Mouse (Mus musculus): Measurements from ENCODE around the gene Rpl19. TPM values are rescaled to one million over a fixed set of nuclear protein-coding genes. Genes with fewer than 3 reads are reported as not detected.
A peak's percentile ranks its signal among the peaks of the same experiment; 100 is the strongest.

Rpl19 gene
- polyA plus RNA-seq, 1 experiment from 2014 or later, result 1,148 TPM

DNA sequence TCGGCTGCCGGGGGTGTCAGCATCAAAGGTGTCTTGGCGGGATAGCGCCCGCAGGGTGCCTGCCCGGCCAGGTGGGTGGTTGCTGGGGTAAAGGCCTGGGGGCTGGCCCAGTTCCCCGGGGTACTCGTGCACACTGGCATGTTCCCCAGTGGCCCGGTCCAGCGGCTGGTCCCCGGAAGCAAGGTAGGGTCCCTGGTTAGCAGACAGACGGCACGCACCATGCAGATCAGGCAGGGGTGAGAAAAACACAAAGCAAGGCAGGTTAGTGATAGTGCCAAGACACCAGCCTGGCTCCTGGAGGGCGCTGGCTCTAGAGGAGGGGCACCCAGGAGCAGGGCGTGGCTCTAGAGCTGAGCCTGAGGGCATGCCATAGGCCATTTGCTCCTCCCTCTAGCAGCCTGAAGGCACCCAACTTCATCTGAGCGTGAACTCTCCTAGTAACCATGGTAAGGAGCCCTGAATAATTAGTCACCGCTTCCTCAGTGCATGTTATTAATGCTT is 23.3 kb upstream of the Rpl19 start:
- H3K4me3 ChIP-seq (ENCODE audit: low read depth, low read length), result no peak overlapping the region

GRCm38 (mm10) chr11:98004161-98004560 is 22.3 kb upstream of the Rpl19 start:
- no peak overlapping the region for H3K4me3 ChIP-seq (ENCODE audit: low read depth, low read length)
- peaks cover 58% of the 10 kb centered on the region for H3K36me3 ChIP-seq (ENCODE audit: control insufficient read depth, insufficient read depth, low read length)
- H3K27me3 ChIP-seq (replicated peaks; ENCODE audit: control insufficient read depth, insufficient read depth, low read length), result no peaks in the 10 kb centered on the region
- H3K9ac ChIP-seq (ENCODE audit: low read depth, low read length), result no peak overlapping the region; the same call in 1 of the 2 replicates
- no peak for ATAC-seq (ENCODE audit: low read depth)
- no peak overlapping the region for H3K4me2 ChIP-seq (ENCODE audit: low read depth, low read length)
- 64% methylated on average over 8 of the region's 8 CpGs for WGBS
- H3K4me1 ChIP-seq (ENCODE audit: control insufficient read depth, insufficient read depth, low read length), result 0 out of 2 replicates have a peak, but pooled peaks cover 7% of the 10 kb centered on the region
- peak; percentile 71 for DNase-seq (ENCODE audit: low spot score)
- H3K9me3 ChIP-seq (ENCODE audit: control insufficient read depth, low read length), result no peaks in the 10 kb centered on the region
- 0 out of 2 replicates have a peak overlapping the region, but pooled peaks have one; percentile 39 for H3K27ac ChIP-seq (replicated peaks; ENCODE audit: low read depth, low read length)

More for the DNA sequence above, 23.3 kb upstream of the Rpl19 start:
- no peak overlapping the region for H3K4me2 ChIP-seq (ENCODE audit: low read depth, low read length)
- no peaks in the 10 kb centered on the region for H3K9me3 ChIP-seq (ENCODE audit: control insufficient read depth, low read length)
- H3K27ac ChIP-seq (replicated peaks; ENCODE audit: low read depth, low read length), result no peak overlapping the region
- peaks cover 49% of the 10 kb centered on the region for H3K36me3 ChIP-seq (ENCODE audit: control insufficient read depth, insufficient read depth, low read length)
- no peak for ATAC-seq (ENCODE audit: low read depth)
- 0 out of 2 replicates have a peak, but pooled peaks cover 7% of the 10 kb centered on the region for H3K4me1 ChIP-seq (ENCODE audit: control insufficient read depth, insufficient read depth, low read length)
- no peak for DNase-seq (ENCODE audit: low spot score)
- H3K9ac ChIP-seq (ENCODE audit: low read depth, low read length), result 0 out of 2 replicates have a peak overlapping the region, but pooled peaks have one; percentile 3
- H3K27me3 ChIP-seq (replicated peaks; ENCODE audit: control insufficient read depth, insufficient read depth, low read length), result no peaks in the 10 kb centered on the region
- WGBS, result 40% methylated on average over 16 of the region's 17 CpGs

DNA sequence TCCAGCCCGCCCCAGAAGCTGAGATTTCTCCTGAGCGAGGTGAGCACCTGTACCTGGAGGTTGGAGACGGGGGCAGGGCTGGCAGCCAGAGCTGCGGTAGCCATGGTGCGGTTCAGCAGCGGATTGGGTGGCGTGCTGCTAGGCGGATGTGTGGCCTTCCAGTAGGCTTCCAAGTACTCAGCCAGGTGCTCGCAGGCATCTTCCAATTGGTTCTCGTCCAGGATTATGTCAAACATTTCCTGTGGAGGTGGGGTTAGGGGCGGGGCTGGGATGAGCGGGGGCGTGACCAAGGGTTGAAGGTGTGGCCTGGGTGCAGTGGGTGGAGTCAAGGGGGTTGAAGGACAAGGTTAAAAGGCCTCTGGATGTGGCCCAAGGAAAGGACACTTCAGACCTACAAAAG is 21.4 kb upstream of the Rpl19 start:
- Histone ChIP-seq H3K4me1 (ENCODE audit: control insufficient read depth, insufficient read depth, low read length) (0 out of 2 replicates have a peak, but pooled peaks cover 7% of the 10 kb centered on the region), H3K27me3 (replicated peaks; ENCODE audit: control insufficient read depth, insufficient read depth, low read length) (no peaks in the 10 kb centered on the region), H3K9ac (ENCODE audit: low read depth, low read length) (no peak overlapping the region), H3K36me3 (ENCODE audit: control insufficient read depth, insufficient read depth, low read length) (peaks cover 67% of the 10 kb centered on the region), H3K27ac (replicated peaks; ENCODE audit: low read depth, low read length) (no peak overlapping the region), H3K4me2 (ENCODE audit: low read depth, low read length) (no peak overlapping the region), H3K4me3 (ENCODE audit: low read depth, low read length) (no peak overlapping the region), H3K9me3 (ENCODE audit: control insufficient read depth, low read length) (no peaks in the 10 kb centered on the region)
- DNase-seq (ENCODE audit: low spot score) (no peak), ATAC-seq (ENCODE audit: low read depth) (no peak)
- WGBS, result 43% methylated on average over 13 of the region's 13 CpGs

DNA sequence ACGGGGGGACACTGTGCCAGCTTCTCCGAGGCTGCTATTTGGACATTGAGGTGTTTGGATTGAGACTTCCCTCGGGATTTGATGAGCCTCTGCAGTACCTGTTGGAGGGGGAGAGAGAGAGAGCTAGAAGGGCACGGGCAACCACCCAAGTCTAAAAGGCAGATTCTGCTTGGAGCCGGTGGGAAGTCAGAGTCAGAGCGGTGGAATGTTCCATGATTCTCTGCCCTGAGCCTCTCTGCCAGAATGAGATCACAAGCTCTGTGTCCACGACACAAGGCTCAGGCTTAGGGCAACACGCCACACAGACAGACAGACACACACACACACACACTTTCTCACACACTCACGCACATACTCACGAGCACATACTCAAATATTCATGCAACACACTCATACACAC is 20.8 kb upstream of the Rpl19 start:
- no peak overlapping the region for H3K27ac ChIP-seq (replicated peaks; ENCODE audit: low read depth, low read length)
- H3K9me3 ChIP-seq (ENCODE audit: control insufficient read depth, low read length), result no peaks in the 10 kb centered on the region
- H3K9ac ChIP-seq (ENCODE audit: low read depth, low read length), result no peak overlapping the region
- peaks cover 72% of the 10 kb centered on the region for H3K36me3 ChIP-seq (ENCODE audit: control insufficient read depth, insufficient read depth, low read length)
- H3K27me3 ChIP-seq (replicated peaks; ENCODE audit: control insufficient read depth, insufficient read depth, low read length), result no peaks in the 10 kb centered on the region
- no peak overlapping the region for H3K4me3 ChIP-seq (ENCODE audit: low read depth, low read length)
- no peak overlapping the region for H3K4me2 ChIP-seq (ENCODE audit: low read depth, low read length)
- 0 out of 2 replicates have a peak, but pooled peaks cover 7% of the 10 kb centered on the region for H3K4me1 ChIP-seq (ENCODE audit: control insufficient read depth, insufficient read depth, low read length)
- WGBS, result 82% methylated on average over 10 of the region's 10 CpGs
- DNase-seq (ENCODE audit: low spot score) (no peak), ATAC-seq (ENCODE audit: low read depth) (no peak)

- DNase-seq (ENCODE audit: low spot score) (no peak), ATAC-seq (ENCODE audit: low read depth) (no peak)
- H3K27ac ChIP-seq (replicated peaks; ENCODE audit: low read depth, low read length), result no peak overlapping the region
- peaks cover 80% of the 10 kb centered on the region for H3K36me3 ChIP-seq (ENCODE audit: control insufficient read depth, insufficient read depth, low read length)
- WGBS, result 79% methylated on average over 11 of the region's 11 CpGs
- H3K9me3 ChIP-seq (ENCODE audit: control insufficient read depth, low read length), result no peaks in the 10 kb centered on the region
- H3K4me1 ChIP-seq (ENCODE audit: control insufficient read depth, insufficient read depth, low read length), result 0 out of 2 replicates have a peak, but pooled peaks cover 3% of the 10 kb centered on the region
- H3K4me2 ChIP-seq (ENCODE audit: low read depth, low read length), result no peak overlapping the region
- no peak overlapping the region for H3K9ac ChIP-seq (ENCODE audit: low read depth, low read length)
- H3K4me3 ChIP-seq (ENCODE audit: low read depth, low read length), result no peak overlapping the region
- no peaks in the 10 kb centered on the region for H3K27me3 ChIP-seq (replicated peaks; ENCODE audit: control insufficient read depth, insufficient read depth, low read length)
Observed at GRCm38 (mm10) chr11:98008087-98008486, 18.4 kb upstream of the Rpl19 start.

- H3K27ac ChIP-seq (replicated peaks; ENCODE audit: low read depth, low read length), result no peak overlapping the region
- peaks cover 82% of the 10 kb centered on the region for H3K36me3 ChIP-seq (ENCODE audit: control insufficient read depth, insufficient read depth, low read length)
- WGBS, result 55% methylated on average over 3 of the region's 9 CpGs
- no peaks in the 10 kb centered on the region for H3K27me3 ChIP-seq (replicated peaks; ENCODE audit: control insufficient read depth, insufficient read depth, low read length)
- H3K9me3 ChIP-seq (ENCODE audit: control insufficient read depth, low read length), result no peaks in the 10 kb centered on the region
- ATAC-seq (ENCODE audit: low read depth) (no peak), DNase-seq (ENCODE audit: low spot score) (no peak)
- no peak overlapping the region for H3K4me3 ChIP-seq (ENCODE audit: low read depth, low read length)
- H3K4me2 ChIP-seq (ENCODE audit: low read depth, low read length), result no peak overlapping the region
- H3K4me1 ChIP-seq (ENCODE audit: control insufficient read depth, insufficient read depth, low read length), result no peaks in the 10 kb centered on the region
- H3K9ac ChIP-seq (ENCODE audit: low read depth, low read length), result no peak overlapping the region
Observed at GRCm38 (mm10) chr11:98011716-98012115, 14.8 kb upstream of the Rpl19 start.

- no peaks in the 10 kb centered on the region for H3K27me3 ChIP-seq (replicated peaks; ENCODE audit: control insufficient read depth, insufficient read depth, low read length)
- no peak overlapping the region for H3K4me2 ChIP-seq (ENCODE audit: low read depth, low read length)
- no peaks in the 10 kb centered on the region for H3K4me1 ChIP-seq (ENCODE audit: control insufficient read depth, insufficient read depth, low read length)
- H3K9me3 ChIP-seq (ENCODE audit: control insufficient read depth, low read length), result no peaks in the 10 kb centered on the region
- H3K4me3 ChIP-seq (ENCODE audit: low read depth, low read length), result no peak overlapping the region
- H3K9ac ChIP-seq (ENCODE audit: low read depth, low read length), result no peak overlapping the region
- DNase-seq (ENCODE audit: low spot score) (no peak), ATAC-seq (ENCODE audit: low read depth) (no peak)
- H3K27ac ChIP-seq (replicated peaks; ENCODE audit: low read depth, low read length), result no peak overlapping the region
- 82% methylated on average over 10 of the region's 10 CpGs for WGBS
- peaks cover 82% of the 10 kb centered on the region for H3K36me3 ChIP-seq (ENCODE audit: control insufficient read depth, insufficient read depth, low read length)
Observed at GRCm38 (mm10) chr11:98012831-98013230, 13.7 kb upstream of the Rpl19 start.

DNA sequence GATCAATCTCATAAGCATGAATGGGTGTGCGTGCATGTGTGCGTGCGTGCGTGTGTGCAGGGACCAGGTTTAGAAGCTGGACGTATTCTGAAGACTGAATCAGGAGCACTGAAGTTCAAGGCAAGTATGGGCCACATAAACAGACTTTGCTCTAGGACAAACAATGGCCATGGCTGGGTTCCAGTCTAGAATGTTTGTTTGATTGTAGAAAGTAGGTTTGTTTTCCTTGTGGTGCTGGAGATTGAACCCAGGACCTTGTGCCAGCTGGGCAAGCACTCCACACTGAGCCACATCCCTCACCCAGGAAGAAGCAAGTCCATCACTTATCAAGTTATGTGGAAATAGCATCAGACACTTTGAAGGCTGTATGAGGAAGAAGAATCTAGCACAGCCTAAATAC is 10.3 kb upstream of the Rpl19 start:
- Histone ChIP-seq H3K36me3 (ENCODE audit: control insufficient read depth, insufficient read depth, low read length) (peaks cover 58% of the 10 kb centered on the region), H3K4me3 (ENCODE audit: low read depth, low read length) (no peak overlapping the region), H3K9ac (ENCODE audit: low read depth, low read length) (no peak overlapping the region), H3K9me3 (ENCODE audit: control insufficient read depth, low read length) (no peaks in the 10 kb centered on the region), H3K27ac (replicated peaks; ENCODE audit: low read depth, low read length) (no peak overlapping the region), H3K27me3 (replicated peaks; ENCODE audit: control insufficient read depth, insufficient read depth, low read length) (no peaks in the 10 kb centered on the region), H3K4me2 (ENCODE audit: low read depth, low read length) (no peak overlapping the region), H3K4me1 (ENCODE audit: control insufficient read depth, insufficient read depth, low read length) (peaks cover 18% of the 10 kb centered on the region)
- ATAC-seq (ENCODE audit: low read depth) (no peak), DNase-seq (ENCODE audit: low spot score) (no peak)
- 86% methylated on average over 5 of the region's 5 CpGs for WGBS

DNA sequence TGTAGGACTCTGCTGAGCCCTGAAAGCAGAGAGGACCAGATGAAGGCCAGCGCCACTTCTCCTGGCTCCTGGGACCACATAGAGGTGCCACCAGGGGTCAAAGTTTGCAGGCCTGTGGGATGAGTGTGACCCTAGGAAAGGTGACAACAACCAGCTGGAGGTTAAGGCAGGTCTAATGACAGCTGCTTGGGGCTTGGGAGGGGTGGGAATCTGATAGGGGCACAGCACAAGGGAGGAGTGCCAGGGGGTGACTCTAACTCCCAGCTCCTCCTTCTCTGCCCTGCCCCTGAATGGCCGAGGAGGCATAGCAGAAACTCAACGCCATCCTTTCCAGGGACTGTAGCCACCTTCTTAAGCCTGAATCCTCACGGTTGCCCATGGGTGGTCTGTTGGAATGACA is 9.7 kb upstream of the Rpl19 start:
- Histone ChIP-seq H3K27me3 (replicated peaks; ENCODE audit: control insufficient read depth, insufficient read depth, low read length) (no peaks in the 10 kb centered on the region), H3K4me3 (ENCODE audit: low read depth, low read length) (no peak overlapping the region), H3K4me2 (ENCODE audit: low read depth, low read length) (no peak overlapping the region), H3K9ac (ENCODE audit: low read depth, low read length) (no peak overlapping the region), H3K4me1 (ENCODE audit: control insufficient read depth, insufficient read depth, low read length) (peaks cover 22% of the 10 kb centered on the region), H3K27ac (replicated peaks; ENCODE audit: low read depth, low read length) (no peak overlapping the region), H3K9me3 (ENCODE audit: control insufficient read depth, low read length) (no peaks in the 10 kb centered on the region), H3K36me3 (ENCODE audit: control insufficient read depth, insufficient read depth, low read length) (peaks cover 52% of the 10 kb centered on the region)
- DNase-seq (ENCODE audit: low spot score), result no peak
- WGBS, result 67% methylated on average over 4 of the region's 4 CpGs
- ATAC-seq (ENCODE audit: low read depth), result no peak

All from embryonic facial prominence, embryonic 14.5 days (tissue).